Mouse (Mus musculus) c-Kit-positive CD71-negative TER-119-negative erythroid progenitor cells, embryonic 14.5 days (primary cell): ENCODE results near the gene Usp2.
A peak's percentile ranks its signal among the peaks of the same experiment; 100 is the strongest.

Experiments used
- DNase-seq: peaks from one replicate; pipeline ENCODE4 v3.0.0-alpha.2; 2013; ENCODE audit warnings: low read depth

Usp2 gene

GRCm38 (mm10) chr9:44075996-44076763 is 9.4 kb downstream of the Usp2 start:
- DNase-seq, result no peak

DNA sequence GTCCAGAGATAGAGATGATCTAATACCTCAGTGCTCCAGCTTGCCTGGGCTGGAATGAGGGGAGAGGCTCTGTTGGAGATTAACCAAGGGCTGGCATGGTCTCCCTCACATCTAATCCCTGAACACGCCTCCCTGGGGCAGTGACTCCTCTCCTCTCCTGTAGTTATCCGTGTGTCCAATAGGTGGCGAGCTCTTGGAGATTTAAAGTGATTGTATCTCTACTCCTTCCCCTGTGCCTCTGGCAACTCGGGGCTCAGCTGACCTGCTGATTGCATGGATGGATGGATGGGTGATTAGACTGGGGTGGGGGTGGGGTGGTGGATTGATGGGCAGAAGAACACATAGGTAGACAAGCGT is 9.9 kb downstream of the Usp2 start:
- no peak for DNase-seq

- no peak for DNase-seq
Measured at GRCm38 (mm10) chr9:44077266-44077910, 10.6 kb downstream of the Usp2 start.

DNA sequence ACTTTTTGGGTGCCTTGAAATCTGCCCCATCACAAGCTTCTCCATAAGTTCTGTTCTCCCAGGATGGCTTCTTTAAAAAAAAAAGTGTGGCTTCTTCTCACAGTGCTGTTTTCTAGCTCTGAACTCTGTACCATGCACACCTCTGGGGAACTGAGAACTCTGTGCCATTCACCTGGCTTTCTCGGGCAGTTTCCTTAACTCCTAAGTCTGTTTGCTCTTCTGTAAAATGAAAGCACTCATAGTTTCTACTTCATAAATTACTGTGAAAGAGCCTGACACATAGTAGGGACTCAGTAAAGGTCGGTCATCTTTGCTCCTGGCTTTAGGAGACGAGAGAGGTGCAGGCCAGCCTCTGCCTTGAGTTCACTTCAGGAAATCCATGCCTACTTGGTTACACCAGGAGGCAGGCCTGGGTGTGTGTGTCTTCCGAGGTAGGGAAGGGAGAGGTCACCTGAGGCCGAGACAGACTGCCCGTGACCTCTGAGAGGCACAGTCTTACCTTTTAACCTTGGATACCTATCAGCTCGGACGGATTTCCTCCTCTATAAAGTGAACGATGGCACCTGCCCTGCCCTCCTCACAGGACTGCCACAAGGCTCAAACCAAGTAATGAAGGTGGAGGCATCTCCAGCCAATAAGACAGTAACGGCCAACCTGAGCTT is 11.4 kb downstream of the Usp2 start:
- no peak for DNase-seq

GRCm38 (mm10) chr9:44078955-44079756 is 12.3 kb downstream of the Usp2 start:
- no peak for DNase-seq

DNA sequence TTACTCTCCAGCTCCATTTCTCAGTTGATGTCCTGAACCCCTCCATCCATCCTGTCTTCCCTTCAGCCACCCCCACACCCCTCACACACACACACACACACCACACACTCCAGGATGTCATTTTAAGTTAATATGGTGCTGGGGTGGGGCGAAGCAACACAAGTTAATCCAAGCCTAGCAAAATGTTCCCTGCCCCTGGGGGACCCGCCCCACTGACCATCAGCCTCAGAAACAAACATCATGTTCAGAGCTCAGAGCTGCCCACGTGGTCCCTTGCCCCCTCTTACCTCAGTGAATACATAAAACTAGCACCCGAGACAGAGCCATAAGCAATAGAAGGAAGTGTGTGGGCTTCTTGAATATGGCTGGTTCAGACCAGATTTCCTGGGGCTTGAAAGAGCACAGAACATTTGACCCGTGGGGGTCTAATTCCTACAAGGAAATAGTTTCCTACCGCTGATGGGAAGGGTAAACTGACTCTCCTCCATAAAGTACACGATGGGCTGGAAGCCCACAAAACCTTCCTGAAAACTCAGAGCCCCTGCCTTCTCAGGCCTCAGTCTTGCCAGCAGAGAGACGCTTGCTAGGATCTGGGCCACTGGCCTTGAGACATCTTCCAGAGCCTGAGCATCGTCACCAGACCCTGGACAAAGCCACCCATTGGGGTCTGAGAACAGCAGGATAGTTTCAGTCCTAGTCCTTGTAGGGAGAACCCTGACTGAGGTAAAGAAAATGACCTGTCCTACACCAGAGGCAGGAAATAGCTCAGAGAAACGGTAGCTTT is 13.4 kb downstream of the Usp2 start:
- DNase-seq, result no peak

- DNase-seq, result no peak
Measured at GRCm38 (mm10) chr9:44080953-44081352, 14.1 kb downstream of the Usp2 start.

DNA sequence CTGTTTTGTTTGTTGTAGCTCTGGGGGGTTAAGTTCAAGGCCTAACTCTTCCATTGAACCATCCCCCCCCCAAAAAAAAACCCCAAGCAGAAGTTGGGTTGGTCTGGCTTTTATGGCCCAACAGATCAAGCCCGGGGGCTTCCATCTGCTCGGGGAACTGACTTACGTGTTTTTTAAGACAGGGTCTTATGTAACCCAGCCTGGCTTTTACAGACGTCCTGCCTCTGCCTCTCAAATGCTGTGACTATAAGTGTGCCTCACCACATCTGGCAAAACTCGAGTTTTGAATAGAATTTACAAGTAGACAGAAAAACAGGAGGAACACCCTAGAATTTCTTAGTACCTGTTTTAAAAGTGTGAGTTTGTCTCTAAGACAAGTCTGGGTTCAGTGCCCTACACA is 14.8 kb downstream of the Usp2 start:
- no peak for DNase-seq

DNA sequence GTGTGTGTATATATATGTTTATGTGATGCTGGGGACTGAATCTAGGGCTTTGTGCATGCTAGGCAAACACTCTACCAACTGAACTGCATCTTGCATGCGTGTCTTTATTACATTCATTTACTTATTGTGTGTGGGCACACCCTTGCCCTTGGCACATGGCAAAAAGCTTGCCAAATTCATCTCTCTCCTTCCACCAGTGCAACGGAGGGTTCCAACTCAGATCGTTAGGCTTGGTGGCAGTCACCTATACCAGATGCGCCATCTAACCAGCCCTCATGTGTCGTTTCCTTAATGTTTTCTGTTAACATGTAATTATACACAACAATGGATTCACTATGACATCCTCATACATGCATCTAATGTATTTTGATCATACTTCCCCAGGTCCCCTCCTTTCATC is 15.4 kb downstream of the Usp2 start:
- DNase-seq, result no peak

DNA sequence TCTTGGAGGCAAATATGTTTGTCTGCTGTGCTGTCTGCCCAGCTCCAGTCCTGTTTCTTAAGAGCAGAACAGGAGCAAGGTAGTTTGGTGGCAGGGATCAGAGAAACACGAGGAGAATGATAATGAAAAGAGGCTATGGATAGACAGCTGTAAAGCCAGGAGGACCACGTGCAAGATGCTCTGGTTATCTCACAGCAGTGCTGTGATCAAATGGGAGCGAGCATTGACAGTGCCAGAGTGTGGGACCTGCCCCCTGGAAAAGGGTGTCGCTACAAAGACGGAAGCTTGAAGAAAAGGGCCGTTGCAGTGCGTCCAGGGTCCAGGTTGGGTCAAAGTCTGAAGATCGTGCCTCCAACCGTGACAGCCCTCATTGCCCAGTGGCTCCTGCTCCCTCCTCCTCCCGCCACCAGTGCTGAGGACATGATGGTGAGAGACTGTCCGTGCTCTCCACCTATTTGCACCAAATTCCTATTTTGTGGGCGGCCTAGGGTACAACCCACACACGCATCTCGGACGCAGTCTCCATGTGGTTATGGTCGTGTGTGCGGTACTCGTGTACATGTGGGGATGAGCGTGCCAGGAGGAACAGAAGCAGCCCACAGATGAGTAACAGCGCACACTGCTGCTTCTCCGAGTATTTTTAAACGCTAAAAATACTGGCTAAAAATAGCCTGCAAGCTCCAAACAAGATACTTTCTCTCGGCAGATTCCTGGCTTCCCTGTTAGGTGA is 16.7 kb downstream of the Usp2 start:
- no peak for DNase-seq

- DNase-seq, result no peak
Measured at GRCm38 (mm10) chr9:44084236-44084635, 17.4 kb downstream of the Usp2 start.

GRCm38 (mm10) chr9:44084659-44085229 is 17.9 kb downstream of the Usp2 start:
- peak; percentile 68 for DNase-seq

DNA sequence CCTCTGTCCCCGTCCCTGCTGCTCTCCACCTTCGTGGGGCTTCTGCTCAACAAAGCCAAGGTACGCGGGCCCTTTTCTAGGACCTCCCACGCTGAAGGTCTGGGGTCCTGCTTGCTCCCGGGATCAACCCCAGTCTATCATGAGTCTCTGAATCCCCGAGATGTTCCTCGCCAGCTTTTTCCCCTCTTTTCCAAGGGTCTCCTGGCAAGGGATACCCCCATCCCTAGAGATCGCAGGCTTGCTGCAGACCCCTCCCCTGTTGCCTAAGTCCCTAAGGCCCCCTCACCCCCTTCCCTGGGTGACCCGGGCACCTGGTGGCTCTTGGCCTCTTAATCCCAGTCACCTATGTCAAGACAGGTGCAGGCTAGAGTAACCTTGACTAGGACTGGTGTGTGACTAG is 18.5 kb downstream of the Usp2 start:
- no peak for DNase-seq

GRCm38 (mm10) chr9:44085741-44086665 is 19.2 kb downstream of the Usp2 start:
- no peak for DNase-seq

DNA sequence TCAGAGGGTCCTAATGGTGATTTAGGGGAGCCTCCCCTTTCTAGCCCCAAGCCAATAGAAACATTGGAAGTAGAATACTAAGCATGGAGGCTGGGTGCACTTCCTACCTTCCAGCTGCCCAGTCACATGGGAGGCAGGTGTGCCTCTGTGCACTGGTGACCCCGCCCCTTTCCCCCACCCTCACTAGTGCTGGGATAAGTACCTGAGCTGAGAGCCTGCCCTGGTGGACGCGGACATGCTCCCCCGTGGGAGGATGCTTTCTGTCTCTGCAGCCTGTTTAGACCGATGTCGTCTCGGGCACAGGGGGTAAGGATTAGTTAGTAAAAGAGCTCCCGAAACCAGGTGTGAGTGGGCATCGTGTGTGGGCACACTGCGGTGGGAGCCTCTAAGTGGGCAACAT is 20.1 kb downstream of the Usp2 start:
- DNase-seq, result no peak

GRCm38 (mm10) chr9:44087761-44088455 is 21.1 kb downstream of the Usp2 start:
- no peak for DNase-seq

DNA sequence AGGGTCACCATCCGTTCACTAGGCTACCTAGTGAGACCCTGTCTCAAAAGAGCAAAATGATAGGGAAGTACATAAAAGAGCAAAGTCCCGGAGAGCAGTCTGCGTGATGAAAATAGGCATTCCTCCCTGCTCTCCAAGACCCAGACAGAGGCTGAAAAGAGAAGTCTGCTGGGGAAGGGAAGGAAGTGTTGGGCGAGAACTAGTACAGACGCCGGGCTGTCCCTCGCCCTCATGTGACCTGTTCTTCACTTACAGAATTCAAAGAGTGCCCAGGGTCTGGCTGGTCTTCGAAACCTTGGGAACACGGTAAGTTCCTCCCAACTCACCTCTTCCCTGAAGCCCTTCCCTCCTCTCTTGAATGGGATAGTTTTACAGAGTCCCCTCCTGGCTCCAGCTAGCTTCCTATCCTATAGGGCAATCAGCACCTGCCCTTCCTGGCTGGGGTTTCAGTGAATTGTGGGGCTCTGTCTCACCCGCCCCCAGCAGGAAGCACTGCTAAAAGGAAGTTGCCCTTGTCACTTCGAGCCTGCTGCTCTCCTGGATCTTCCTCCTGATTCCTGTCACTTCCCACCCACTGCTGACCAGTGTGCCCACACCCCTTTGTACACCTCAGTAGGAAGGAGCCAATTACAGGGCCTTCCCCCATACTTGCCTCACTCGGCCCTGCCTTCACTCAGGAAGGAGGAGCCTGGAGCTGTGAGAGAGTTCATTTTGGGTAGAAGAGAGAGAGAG is 22.2 kb downstream of the Usp2 start:
- DNase-seq, result no peak
